Mouse (Mus musculus) R1 (cell line): ENCODE data around the gene Elmo2.

Experiments used
- DNase-seq: peaks from one replicate; pipeline ENCODE4 v3.0.0-alpha.2; 2018; ENCODE audit warnings: low read depth, low spot score

Elmo2 gene

GRCm38 (mm10) chr2:165297429-165297828 is 28.9 kb downstream of the Elmo2 start:
- DNase-seq = no peak

- DNase-seq = no peak
Measured at GRCm38 (mm10) chr2:165296571-165296970, 29.7 kb downstream of the Elmo2 start.

- DNase-seq = no peak
Measured at GRCm38 (mm10) chr2:165288315-165289031, 37.8 kb downstream of the Elmo2 start.

GRCm38 (mm10) chr2:165287202-165287984 is 38.9 kb downstream of the Elmo2 start, which contains the start of gene Slc35c2:
TSS of gene Slc35c2 (minus strand) at chr2:165287869.
- DNase-seq = peak; percentile 91

- DNase-seq = peak; percentile 11
Measured at GRCm38 (mm10) chr2:165286361-165287201, 39.7 kb downstream of the Elmo2 start.

GRCm38 (mm10) chr2:165285621-165286020 is 40.7 kb downstream of the Elmo2 start:
- no peak for DNase-seq

- DNase-seq = no peak
Measured at GRCm38 (mm10) chr2:165285034-165285433, 41.2 kb downstream of the Elmo2 start.

GRCm38 (mm10) chr2:165284377-165284776 is 41.9 kb downstream of the Elmo2 start:
- no peak for DNase-seq

- no peak for DNase-seq
Measured at GRCm38 (mm10) chr2:165283644-165284043, 42.6 kb downstream of the Elmo2 start.

GRCm38 (mm10) chr2:165281779-165282311 is 44.4 kb downstream of the Elmo2 start:
- DNase-seq = no peak

GRCm38 (mm10) chr2:165279351-165279750 is 46.9 kb downstream of the Elmo2 start:
- no peak for DNase-seq

GRCm38 (mm10) chr2:165277188-165277740 is 49.0 kb downstream of the Elmo2 start:
- no peak for DNase-seq

- peak; percentile 25 for DNase-seq
Measured at GRCm38 (mm10) chr2:165275824-165276223, 50.5 kb downstream of the Elmo2 start.

- DNase-seq = peak; percentile 16
Measured at GRCm38 (mm10) chr2:165275124-165275640, 51.1 kb downstream of the Elmo2 start.

GRCm38 (mm10) chr2:165273589-165273988 is 52.7 kb downstream of the Elmo2 start:
- DNase-seq = no peak

- no peak for DNase-seq
Measured at GRCm38 (mm10) chr2:165271326-165271725, 55.0 kb downstream of the Elmo2 start.

GRCm38 (mm10) chr2:165270858-165271257 is 55.4 kb downstream of the Elmo2 start:
- DNase-seq = no peak

- no peak for DNase-seq
Measured at GRCm38 (mm10) chr2:165266739-165267138, 59.5 kb downstream of the Elmo2 start.

GRCm38 (mm10) chr2:165263861-165264260 is 62.4 kb downstream of the Elmo2 start:
- peak; percentile 59 for DNase-seq

- no peak for DNase-seq
Measured at GRCm38 (mm10) chr2:165262274-165262990, 63.8 kb downstream of the Elmo2 start.
